Mouse (Mus musculus): ENCODE results near the gene Supt6. TPM values are rescaled to one million over a fixed set of nuclear protein-coding genes. Genes with fewer than 3 reads are reported as not detected.

Gene Supt6
- polyA plus RNA-seq, 1 experiment from 2014 or later, result 26.2 TPM

GRCm38 (mm10) chr11:78210615-78211014, 35.2 kb downstream of the Supt6 start:
- 66% methylated on average over 7 of the region's 7 CpGs for WGBS
- H3K9ac ChIP-seq (ENCODE audit: low read depth, low read length), result no peak overlapping the region
- H3K4me1 ChIP-seq (replicated peaks; ENCODE audit: control insufficient read depth, insufficient read depth, low read length), result no peaks in the 10 kb centered on the region
- no peak overlapping the region for H3K4me2 ChIP-seq (replicated peaks; ENCODE audit: low read depth, low read length)
- no peak for DNase-seq (ENCODE audit: low spot score)
- H3K9me3 ChIP-seq (ENCODE audit: control insufficient read depth, low read length), result no peaks in the 10 kb centered on the region
- no peak for ATAC-seq (ENCODE audit: low FRiP score)
- no peaks in the 10 kb centered on the region for H3K27me3 ChIP-seq (ENCODE audit: control insufficient read depth, insufficient read depth, low read length)
- no peak overlapping the region for H3K27ac ChIP-seq (ENCODE audit: low read depth, low read length)
- H3K36me3 ChIP-seq (ENCODE audit: control insufficient read depth, insufficient read depth, low read length), result peaks cover 37% of the 10 kb centered on the region
- H3K4me3 ChIP-seq (ENCODE audit: low read depth, low read length), result no peak overlapping the region

GRCm38 (mm10) chr11:78209886-78210285, 35.9 kb downstream of the Supt6 start:
- Histone ChIP-seq H3K27ac (ENCODE audit: low read depth, low read length) (no peak overlapping the region), H3K27me3 (ENCODE audit: control insufficient read depth, insufficient read depth, low read length) (no peaks in the 10 kb centered on the region), H3K4me2 (replicated peaks; ENCODE audit: low read depth, low read length) (no peak overlapping the region), H3K4me3 (ENCODE audit: low read depth, low read length) (no peak overlapping the region), H3K4me1 (replicated peaks; ENCODE audit: control insufficient read depth, insufficient read depth, low read length) (no peaks in the 10 kb centered on the region), H3K9ac (ENCODE audit: low read depth, low read length) (no peak overlapping the region), H3K9me3 (ENCODE audit: control insufficient read depth, low read length) (no peaks in the 10 kb centered on the region), H3K36me3 (ENCODE audit: control insufficient read depth, insufficient read depth, low read length) (peaks cover 33% of the 10 kb centered on the region)
- ATAC-seq (ENCODE audit: low FRiP score), result no peak
- 97% methylated on average over 5 of the region's 6 CpGs for WGBS
- DNase-seq (ENCODE audit: low spot score), result no peak

- H3K9me3 ChIP-seq (ENCODE audit: control insufficient read depth, low read length), result no peaks in the 10 kb centered on the region
- H3K4me1 ChIP-seq (replicated peaks; ENCODE audit: control insufficient read depth, insufficient read depth, low read length), result no peaks in the 10 kb centered on the region
- no peak overlapping the region for H3K4me3 ChIP-seq (ENCODE audit: low read depth, low read length)
- H3K36me3 ChIP-seq (ENCODE audit: control insufficient read depth, insufficient read depth, low read length), result peaks cover 27% of the 10 kb centered on the region
- ATAC-seq (ENCODE audit: low FRiP score) (no peak), DNase-seq (ENCODE audit: low spot score) (no peak)
- H3K27me3 ChIP-seq (ENCODE audit: control insufficient read depth, insufficient read depth, low read length), result no peaks in the 10 kb centered on the region
- H3K4me2 ChIP-seq (replicated peaks; ENCODE audit: low read depth, low read length), result no peak overlapping the region
- no peak overlapping the region for H3K9ac ChIP-seq (ENCODE audit: low read depth, low read length)
- no peak overlapping the region for H3K27ac ChIP-seq (ENCODE audit: low read depth, low read length)
- 78% methylated on average over 7 of the region's 7 CpGs for WGBS
Measured at GRCm38 (mm10) chr11:78207190-78207589, 38.6 kb downstream of the Supt6 start.

GRCm38 (mm10) chr11:78205361-78206206, 40.2 kb downstream of the Supt6 start:
- WGBS, result 66% methylated on average over 13 of the region's 13 CpGs
- H3K9ac ChIP-seq (ENCODE audit: low read depth, low read length), result 0 out of 2 replicates have a peak overlapping the region, but pooled peaks have one; percentile 28
- H3K4me2 ChIP-seq (replicated peaks; ENCODE audit: low read depth, low read length), result no peak overlapping the region
- DNase-seq (ENCODE audit: low spot score), result no peak
- no peaks in the 10 kb centered on the region for H3K4me1 ChIP-seq (replicated peaks; ENCODE audit: control insufficient read depth, insufficient read depth, low read length)
- H3K27me3 ChIP-seq (ENCODE audit: control insufficient read depth, insufficient read depth, low read length), result no peaks in the 10 kb centered on the region
- H3K4me3 ChIP-seq (ENCODE audit: low read depth, low read length), result no peak overlapping the region
- peak overlapping the region; percentile 44; the same call in 1 of the 2 replicates for H3K27ac ChIP-seq (ENCODE audit: low read depth, low read length)
- H3K36me3 ChIP-seq (ENCODE audit: control insufficient read depth, insufficient read depth, low read length), result peaks cover 18% of the 10 kb centered on the region
- ATAC-seq (ENCODE audit: low FRiP score), result no peak
- no peaks in the 10 kb centered on the region for H3K9me3 ChIP-seq (ENCODE audit: control insufficient read depth, low read length)

GRCm38 (mm10) chr11:78204287-78204686, 41.5 kb downstream of the Supt6 start:
- no peaks in the 10 kb centered on the region for H3K27me3 ChIP-seq (ENCODE audit: control insufficient read depth, insufficient read depth, low read length)
- no peaks in the 10 kb centered on the region for H3K4me1 ChIP-seq (replicated peaks; ENCODE audit: control insufficient read depth, insufficient read depth, low read length)
- H3K4me2 ChIP-seq (replicated peaks; ENCODE audit: low read depth, low read length), result no peak overlapping the region
- ATAC-seq (ENCODE audit: low FRiP score) (no peak), DNase-seq (ENCODE audit: low spot score) (no peak)
- no peaks in the 10 kb centered on the region for H3K9me3 ChIP-seq (ENCODE audit: control insufficient read depth, low read length)
- H3K36me3 ChIP-seq (ENCODE audit: control insufficient read depth, insufficient read depth, low read length), result peaks cover 14% of the 10 kb centered on the region
- no peak overlapping the region for H3K9ac ChIP-seq (ENCODE audit: low read depth, low read length)
- no peak overlapping the region for H3K27ac ChIP-seq (ENCODE audit: low read depth, low read length)
- no peak overlapping the region; the same call in 1 of the 2 replicates for H3K4me3 ChIP-seq (ENCODE audit: low read depth, low read length)
- WGBS, result 82% methylated on average over 6 of the region's 6 CpGs

GRCm38 (mm10) chr11:78202372-78202771, 43.4 kb downstream of the Supt6 start:
- peaks cover 3% of the 10 kb centered on the region; the same call in 1 of the 2 replicates for H3K36me3 ChIP-seq (ENCODE audit: control insufficient read depth, insufficient read depth, low read length)
- no peak for DNase-seq (ENCODE audit: low spot score)
- H3K9me3 ChIP-seq (ENCODE audit: control insufficient read depth, low read length), result no peaks in the 10 kb centered on the region
- H3K27ac ChIP-seq (ENCODE audit: low read depth, low read length), result no peak overlapping the region
- ATAC-seq (ENCODE audit: low FRiP score), result no peak
- no peak overlapping the region for H3K9ac ChIP-seq (ENCODE audit: low read depth, low read length)
- no peaks in the 10 kb centered on the region for H3K27me3 ChIP-seq (ENCODE audit: control insufficient read depth, insufficient read depth, low read length)
- 92% methylated on average over 3 of the region's 3 CpGs for WGBS
- H3K4me1 ChIP-seq (replicated peaks; ENCODE audit: control insufficient read depth, insufficient read depth, low read length), result no peaks in the 10 kb centered on the region
- no peak overlapping the region for H3K4me3 ChIP-seq (ENCODE audit: low read depth, low read length)
- no peak overlapping the region for H3K4me2 ChIP-seq (replicated peaks; ENCODE audit: low read depth, low read length)

GRCm38 (mm10) chr11:78195101-78195863, 50.5 kb downstream of the Supt6 start:
- peak overlapping the region; percentile 39 for H3K4me2 ChIP-seq (replicated peaks; ENCODE audit: low read depth, low read length)
- H3K27ac ChIP-seq (ENCODE audit: low read depth, low read length), result no peak overlapping the region
- no peaks in the 10 kb centered on the region for H3K27me3 ChIP-seq (ENCODE audit: control insufficient read depth, insufficient read depth, low read length)
- DNase-seq (ENCODE audit: low spot score) (no peak), ATAC-seq (ENCODE audit: low FRiP score) (no peak)
- H3K9ac ChIP-seq (ENCODE audit: low read depth, low read length), result no peak overlapping the region
- 61% methylated on average over 23 of the region's 23 CpGs for WGBS
- 0 out of 2 replicates have a peak, but pooled peaks cover 2% of the 10 kb centered on the region for H3K4me1 ChIP-seq (replicated peaks; ENCODE audit: control insufficient read depth, insufficient read depth, low read length)
- peak overlapping the region; percentile 33 for H3K4me3 ChIP-seq (ENCODE audit: low read depth, low read length)
- 0 out of 2 replicates have a peak, but pooled peaks cover 2% of the 10 kb centered on the region for H3K36me3 ChIP-seq (ENCODE audit: control insufficient read depth, insufficient read depth, low read length)
- H3K9me3 ChIP-seq (ENCODE audit: control insufficient read depth, low read length), result no peaks in the 10 kb centered on the region

GRCm38 (mm10) chr11:78194411-78195100, 51.2 kb downstream of the Supt6 start:
- peak; percentile 65 for ATAC-seq (ENCODE audit: low FRiP score)
- 0 out of 2 replicates have a peak, but pooled peaks cover 2% of the 10 kb centered on the region for H3K4me1 ChIP-seq (replicated peaks; ENCODE audit: control insufficient read depth, insufficient read depth, low read length)
- 4% methylated on average over 30 of the region's 30 CpGs for WGBS

More at GRCm38 (mm10) chr11:78194411-78195100, 51.2 kb downstream of the Supt6 start:
- peak; percentile 74 for DNase-seq (ENCODE audit: low spot score)
- H3K4me3 ChIP-seq (ENCODE audit: low read depth, low read length), result peak overlapping the region; percentile 33
- H3K27ac ChIP-seq (ENCODE audit: low read depth, low read length), result no peak overlapping the region
- no peak overlapping the region for H3K9ac ChIP-seq (ENCODE audit: low read depth, low read length)
- H3K4me2 ChIP-seq (replicated peaks; ENCODE audit: low read depth, low read length), result peak overlapping the region; percentile 39
- no peaks in the 10 kb centered on the region for H3K9me3 ChIP-seq (ENCODE audit: control insufficient read depth, low read length)
- H3K27me3 ChIP-seq (ENCODE audit: control insufficient read depth, insufficient read depth, low read length), result no peaks in the 10 kb centered on the region
- 0 out of 2 replicates have a peak, but pooled peaks cover 2% of the 10 kb centered on the region for H3K36me3 ChIP-seq (ENCODE audit: control insufficient read depth, insufficient read depth, low read length)
